Mouse (Mus musculus) heart, postnatal 4 days (tissue): ENCODE data around the gene Rps10. TPM values are rescaled to one million over a fixed set of nuclear protein-coding genes. Genes with fewer than 3 reads are reported as not detected.

ENCODE experiments used
- DNase-seq: peaks from one replicate; pipeline ENCODE4 v3.0.0; 2021
- total RNA-seq, 2 experiments: library from RNA; stranded (reverse); gene quantifications; 2 replicates each; pipeline ENCODE4 v1.2.3; 2021

Rps10 gene
- total RNA-seq, result 100 to 1,000 TPM; 857 to 917 TPM

DNA sequence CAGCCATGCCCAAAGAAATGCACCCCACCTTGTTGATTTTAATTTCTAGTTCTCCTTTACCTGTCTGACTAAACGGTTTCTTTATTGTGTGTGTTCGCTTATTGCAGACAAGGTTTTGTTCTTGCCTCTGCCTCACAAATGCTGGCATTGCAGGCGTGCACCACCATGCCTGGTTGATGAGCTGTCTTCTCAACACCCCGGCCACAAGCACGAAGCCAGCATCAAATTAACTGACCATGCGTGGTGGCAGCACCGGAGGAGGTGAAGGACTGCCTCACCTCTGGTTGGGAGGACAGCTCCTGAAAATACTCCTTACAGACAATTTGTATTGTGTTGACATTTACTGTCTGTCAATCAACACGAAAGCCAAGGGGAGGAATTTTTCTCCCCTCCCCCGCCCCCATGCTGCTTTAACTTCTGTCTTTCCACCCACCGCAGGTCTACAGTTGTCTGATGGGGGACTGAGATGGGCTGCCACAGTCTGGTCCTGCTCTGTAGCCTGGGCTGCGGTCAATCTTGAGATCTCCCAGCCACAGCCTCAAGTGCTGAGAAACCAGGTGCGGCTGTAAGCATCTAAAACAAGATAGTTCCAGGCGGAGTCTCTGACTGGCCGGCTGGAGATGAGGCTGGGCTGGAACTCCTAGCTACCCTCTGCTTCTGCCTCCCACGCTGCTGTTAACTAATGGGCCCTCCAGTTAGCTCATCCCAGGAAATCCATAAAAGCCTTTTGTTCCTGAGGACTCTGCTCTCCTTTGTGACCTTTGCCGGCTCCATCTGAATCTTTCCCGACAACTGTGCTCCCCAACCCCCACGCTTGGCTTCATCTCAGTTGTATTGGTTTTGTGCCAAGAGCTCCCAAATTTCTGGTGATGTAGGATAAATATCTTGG lies at the start of gene Rps10:
TSS of gene Rps10 (minus strand) at position 538 of the 889 bp plus-strand sequence.
- DNase-seq, result no peak

DNA sequence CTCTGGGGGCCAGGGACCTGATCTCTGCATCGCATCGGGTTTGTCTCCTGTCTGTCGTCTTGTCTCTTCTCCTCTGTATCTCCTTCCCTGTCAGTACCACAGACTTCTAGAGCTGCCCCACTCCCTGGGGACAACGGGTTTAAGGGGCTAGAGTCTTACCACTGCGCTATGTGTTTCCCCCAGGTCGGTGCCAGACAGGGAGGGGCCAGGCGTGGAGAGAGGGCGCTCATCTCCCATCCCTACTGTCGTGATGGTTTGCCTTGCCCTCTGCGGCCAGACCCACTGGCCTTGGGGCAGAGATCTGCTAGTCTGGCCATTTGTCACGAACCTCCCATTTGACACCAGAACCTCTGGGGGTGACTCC lies 49.1 kb upstream of the Rps10 start:
- DNase-seq, result no peak

DNA sequence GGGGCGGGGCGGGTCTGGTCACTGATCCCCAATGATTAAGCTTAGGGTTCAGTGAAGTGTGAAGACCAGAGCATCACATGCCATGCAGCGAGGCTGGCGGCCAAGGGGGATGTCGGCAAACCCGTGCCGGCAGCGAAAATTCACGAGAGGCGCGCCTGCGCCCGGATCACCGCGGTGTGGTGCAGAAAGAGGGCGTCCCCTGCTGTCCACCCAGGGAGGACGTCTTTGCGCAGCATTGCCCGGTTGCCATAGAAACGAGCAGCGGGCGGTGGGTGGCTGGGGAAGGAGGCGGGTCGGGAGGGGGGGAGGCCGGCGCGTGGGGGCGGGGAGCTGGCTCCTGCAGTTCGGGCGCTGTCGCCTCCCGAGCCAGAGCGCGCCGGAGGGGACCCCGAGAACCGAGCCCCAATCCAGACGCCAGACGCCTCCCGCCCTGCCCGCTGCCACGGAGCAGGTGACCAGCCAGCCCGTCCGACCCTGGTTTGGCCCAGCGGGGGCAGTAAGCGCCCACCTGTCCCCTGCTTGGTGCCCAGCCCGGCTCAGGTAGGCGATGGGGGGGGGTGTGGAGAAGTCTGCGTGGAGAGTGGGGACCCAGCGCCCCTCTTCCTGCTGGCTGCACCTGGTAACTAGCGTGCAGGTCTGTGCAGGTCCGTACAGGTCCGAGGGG lies 48.5 kb upstream of the Rps10 start:
- DNase-seq, result peak; percentile 58

DNA sequence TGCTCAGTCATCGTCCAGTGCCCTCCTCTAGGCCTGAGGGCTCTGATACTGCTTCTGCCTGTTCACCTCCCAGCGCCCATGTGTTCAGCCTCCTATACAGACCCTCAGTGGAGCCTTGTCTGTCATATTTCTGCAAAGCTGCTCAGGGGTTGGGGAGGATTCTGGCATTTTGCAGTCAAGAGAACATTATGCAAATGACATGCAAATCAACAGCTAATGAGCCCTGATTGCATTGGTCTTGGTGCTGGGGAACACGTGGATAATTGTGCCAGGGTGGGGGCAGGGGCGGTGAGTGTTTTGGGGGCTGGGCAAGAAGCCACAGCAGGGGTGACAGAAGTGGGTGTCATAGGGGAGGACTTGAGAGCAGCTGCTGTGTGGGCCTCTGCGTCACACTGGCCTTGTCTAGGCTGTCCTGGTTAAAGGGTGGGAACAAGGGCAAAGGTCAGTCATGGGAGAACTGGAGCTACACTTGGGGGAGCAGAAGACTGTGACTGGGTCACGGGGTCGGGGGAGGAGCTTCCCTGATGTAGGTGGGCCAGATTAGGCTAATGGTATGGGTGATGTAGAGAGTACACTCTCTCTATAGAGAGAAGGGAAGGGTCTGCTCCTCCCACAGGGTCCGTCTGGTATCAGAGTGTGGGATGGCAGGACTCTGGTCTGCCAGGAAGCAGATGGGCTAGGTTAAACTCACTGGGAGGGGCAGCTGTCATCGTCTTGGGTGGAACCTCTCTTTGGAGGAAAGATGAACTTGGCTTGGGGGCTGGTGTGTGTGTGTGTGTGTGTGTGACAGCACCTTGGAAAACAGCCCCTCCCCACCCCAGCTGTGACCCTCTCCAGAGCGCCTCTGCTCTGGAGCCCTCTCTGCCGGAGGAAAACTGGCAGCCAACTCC lies 42.7 kb upstream of the Rps10 start:
- DNase-seq, result no peak

DNA sequence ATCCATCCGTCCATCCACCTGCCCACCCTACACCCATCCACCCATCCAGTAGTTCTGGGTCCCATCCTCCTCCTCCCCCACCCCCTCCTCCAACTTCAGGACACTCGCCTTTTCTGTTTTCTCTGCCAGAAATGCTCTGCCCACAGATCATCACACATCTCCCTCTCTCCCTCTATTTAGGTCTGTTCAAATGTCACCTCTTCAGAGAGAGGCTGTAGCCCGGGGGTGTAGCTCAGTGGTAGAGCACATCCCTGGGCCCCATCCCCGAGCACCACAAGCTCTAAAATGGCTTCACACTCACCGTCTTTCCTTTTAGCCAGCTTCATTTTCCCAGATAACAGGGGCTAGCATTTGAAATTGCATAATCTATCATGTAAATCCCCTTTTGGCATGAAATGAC lies 41.3 kb upstream of the Rps10 start:
- no peak for DNase-seq

DNA sequence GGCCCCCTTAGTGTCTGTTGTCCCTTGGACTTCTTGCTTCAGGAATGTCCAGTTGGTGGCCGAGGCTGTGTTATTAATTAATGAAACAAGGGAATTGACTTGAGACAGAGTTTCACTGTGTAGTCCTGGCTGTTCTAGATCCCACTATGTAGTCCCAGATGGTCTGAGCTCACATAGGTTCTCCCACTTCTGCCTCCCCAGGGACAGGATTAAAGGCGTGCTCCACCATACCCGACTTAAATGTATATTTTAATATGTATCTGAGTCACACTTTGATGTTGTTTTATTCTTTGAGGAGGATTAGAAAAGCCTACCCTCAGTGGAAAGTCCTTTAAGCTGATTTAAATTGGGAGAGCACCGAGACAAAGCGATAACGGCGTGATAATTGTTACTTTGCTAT lies 39.8 kb upstream of the Rps10 start:
- DNase-seq, result no peak

DNA sequence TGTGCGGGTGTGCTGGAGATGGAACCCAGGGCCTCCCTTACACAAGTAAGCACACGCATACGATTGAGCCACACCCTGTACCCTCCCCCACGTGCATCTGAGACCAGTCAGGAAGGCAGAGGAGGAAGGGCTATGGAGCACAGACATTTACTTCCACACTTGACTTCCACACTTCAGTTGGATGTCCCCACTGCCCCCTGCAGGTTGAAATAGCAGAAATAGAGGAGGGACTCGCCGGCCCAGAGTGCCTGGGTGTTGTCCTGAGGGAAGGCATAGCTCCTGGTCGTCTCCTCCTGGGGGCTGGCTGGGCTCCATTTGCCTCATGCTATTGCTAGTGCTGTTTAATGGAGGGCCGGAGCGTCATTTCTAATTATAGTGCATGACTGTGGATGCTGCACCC lies 39.0 kb upstream of the Rps10 start:
- DNase-seq, result peak; percentile 30

DNA sequence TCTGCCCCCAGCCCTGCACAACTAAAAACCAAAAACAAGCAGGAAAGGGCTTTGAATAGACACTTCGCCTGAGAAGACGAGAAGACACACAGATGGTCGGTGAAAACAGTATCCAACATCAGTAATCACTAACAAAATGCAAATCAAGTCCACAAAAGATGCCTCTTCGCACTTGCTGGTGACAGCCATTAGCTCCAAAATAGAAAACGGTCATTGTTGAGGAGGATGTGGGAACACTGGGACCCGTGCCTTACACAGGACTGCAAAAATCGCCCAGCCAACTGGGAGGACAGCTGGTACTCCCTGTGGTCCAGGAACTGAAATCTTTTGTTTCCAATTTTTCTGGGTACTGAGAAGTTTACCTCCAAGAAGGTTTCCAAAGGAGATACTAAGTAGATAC lies 37.5 kb upstream of the Rps10 start:
- no peak for DNase-seq

DNA sequence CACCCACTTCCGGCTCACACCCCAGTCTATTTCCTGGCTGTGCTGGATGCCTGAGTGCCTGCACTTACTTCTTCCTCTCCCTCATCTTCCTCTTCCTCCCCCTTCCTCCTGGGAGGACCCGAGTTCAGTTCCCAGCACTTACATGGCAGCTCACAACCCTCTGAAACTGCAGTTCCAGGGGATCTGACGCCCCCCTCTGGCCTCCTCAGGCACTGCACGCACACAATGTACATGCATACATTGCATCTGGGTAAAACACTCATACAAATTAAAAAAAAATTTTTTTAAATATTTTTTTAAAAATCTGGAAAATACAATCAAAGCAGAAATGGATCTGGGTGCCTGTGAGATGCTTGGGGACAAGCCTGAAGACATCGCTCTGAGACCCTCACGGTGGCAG lies 35.3 kb upstream of the Rps10 start:
- no peak for DNase-seq

DNA sequence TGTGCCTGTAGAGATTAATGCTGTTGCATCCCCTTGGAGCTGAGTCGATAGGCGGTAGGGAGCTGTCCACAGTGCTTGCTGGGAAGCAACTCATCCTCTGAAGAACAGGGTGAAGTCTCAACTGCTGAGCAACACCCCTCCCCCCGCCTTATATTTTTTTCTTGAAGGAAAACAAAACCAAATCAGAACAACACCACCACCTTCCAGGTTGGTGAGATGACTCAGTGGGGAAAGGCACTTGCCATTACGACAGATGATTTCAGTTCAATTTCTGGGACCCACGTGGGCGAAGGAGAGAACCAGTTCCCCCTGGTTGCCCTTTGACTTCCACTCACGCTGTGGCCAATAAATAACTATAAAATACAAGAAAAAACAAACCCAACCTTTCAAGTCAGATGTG lies 22.3 kb upstream of the Rps10 start:
- DNase-seq, result no peak

DNA sequence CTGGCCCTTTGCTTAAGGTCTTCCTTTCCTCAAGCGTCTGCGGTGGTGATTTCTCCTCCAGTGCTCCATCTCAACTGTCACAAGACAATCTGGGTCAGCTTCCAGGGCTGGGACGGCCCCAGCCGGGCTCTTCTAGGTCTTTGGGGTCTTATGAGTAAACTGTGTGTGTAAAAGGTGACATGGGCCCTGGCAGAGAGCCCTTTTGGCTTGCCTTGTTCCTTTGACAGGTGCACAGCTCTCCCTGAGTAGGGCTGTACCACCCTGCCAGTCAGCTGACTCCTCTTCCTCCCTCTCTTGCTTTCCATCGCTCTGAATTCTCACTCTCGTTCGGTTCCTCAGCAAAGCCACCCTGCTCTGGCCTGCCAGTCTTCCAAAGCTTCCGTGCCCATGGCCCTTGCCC lies 20.7 kb upstream of the Rps10 start:
- DNase-seq, result no peak

DNA sequence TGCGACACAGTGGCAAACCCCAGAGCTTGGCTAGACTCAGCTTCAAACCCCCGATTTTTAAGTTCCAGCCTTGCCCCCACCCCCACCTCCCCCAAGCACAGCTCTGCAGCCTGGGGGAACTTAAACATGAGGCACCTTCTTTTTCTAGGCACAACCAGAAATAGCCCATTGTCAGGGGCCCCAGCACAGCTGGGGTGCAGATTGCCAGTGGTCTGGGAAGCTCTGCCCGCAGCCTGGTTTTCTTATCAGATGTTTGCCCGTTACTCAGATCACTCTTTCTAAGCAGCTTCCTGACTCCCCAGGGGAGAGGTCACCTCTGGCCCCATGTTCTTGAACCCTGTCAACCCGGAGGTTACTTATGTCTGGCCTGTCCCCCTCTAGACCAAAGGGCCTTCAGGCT lies 19.9 kb upstream of the Rps10 start:
- no peak for DNase-seq

DNA sequence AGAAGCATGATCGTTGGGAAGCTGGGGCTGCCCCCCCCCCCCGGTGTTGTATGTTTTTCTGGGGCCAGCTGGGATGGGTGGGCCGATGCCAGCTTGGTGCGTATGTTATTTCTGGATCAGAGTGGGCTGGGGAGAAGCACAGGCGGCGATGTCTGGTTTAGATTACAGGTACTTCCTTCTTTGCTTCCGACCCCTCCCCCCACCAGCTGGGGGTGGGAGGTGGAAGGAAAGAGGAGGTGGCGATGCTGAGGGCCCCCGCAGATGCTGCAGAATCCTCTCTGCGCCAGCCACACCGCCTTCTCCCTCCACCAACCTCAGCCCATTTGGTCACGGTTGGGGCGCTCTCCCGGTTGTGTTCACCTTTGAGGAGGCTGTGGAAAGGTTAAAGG lies 19.5 kb upstream of the Rps10 start:
- DNase-seq, result no peak

DNA sequence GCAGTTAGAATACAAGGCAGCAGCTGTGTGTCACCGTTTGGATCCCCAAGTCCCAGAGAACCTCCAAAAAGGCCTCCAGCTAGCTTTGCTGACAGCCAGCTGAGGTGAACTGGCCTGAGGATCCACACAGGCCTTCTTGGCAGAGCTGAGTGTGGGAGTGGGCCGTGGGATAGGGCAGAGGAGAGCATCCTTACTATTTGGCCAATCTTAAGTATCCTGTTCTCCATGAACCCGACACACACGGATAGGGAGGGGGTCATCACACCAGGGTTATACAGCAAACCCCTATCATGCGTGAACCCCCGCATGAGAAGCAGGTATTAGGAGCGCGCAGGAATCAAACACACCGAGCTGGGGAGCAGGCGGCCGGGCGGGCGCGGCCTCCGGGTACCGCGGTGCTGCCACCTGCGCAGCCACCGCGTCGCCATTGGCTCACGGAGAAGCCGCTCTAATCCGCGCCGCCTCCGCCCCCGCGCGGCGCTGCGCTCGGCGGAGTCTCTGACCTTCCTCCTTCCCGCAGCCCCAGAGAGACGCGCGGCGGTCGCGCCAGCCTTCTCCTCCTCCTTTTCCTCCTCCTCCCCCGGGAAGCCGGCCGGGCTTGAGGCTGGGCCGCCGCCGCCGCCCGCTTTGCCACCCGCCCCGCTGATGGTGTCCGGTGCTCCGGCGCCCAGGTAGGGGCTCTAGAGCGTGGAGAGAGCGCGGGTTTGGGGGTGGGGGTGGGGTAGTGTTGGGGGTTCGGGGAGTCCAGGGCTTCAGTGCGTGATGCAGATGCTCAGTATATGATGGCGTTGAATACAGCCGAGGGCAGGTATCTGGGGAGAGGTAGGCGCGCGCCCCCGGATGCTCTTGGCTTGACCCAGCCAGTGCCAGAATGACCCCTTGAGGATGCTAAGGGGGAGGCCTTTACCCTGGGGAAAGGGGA lies 18.9 kb upstream of the Rps10 start, which contains the start of gene Pacsin1:
TSS of gene Pacsin1 (plus strand) at position 421 of the 922 bp plus-strand sequence.
- no peak for DNase-seq

DNA sequence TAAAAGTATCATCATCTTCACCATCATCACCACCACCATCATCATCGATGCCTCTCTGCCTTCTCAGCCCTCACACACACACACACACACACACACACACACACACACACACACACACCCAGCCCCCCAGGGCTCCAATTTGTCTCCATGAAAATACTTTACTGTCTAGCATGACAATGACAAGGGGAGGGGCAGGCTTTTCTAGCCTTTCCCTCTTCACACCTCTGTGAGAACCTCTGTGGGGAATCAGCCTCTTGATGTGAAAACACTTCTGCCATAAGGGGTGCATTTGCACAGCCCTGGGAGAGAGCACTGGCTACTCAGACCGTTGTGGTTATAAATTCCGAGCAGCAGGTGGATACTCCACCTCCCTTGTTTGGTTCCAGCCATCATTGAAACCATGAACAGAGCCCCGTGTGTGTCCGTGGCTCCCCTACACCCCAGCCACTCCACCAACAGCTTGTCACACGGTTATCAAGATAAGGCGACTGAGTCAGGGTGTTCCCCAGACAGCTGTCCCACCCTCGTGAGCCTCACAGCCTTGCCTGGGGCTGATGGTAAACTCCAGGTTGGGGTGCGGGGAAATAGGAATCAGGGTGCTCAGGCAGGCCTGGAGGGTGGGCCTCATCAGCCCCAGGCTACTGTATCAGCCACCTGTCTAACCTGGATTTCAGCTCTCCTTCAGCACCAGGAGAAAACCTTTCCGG lies 16.9 kb upstream of the Rps10 start:
- no peak for DNase-seq

DNA sequence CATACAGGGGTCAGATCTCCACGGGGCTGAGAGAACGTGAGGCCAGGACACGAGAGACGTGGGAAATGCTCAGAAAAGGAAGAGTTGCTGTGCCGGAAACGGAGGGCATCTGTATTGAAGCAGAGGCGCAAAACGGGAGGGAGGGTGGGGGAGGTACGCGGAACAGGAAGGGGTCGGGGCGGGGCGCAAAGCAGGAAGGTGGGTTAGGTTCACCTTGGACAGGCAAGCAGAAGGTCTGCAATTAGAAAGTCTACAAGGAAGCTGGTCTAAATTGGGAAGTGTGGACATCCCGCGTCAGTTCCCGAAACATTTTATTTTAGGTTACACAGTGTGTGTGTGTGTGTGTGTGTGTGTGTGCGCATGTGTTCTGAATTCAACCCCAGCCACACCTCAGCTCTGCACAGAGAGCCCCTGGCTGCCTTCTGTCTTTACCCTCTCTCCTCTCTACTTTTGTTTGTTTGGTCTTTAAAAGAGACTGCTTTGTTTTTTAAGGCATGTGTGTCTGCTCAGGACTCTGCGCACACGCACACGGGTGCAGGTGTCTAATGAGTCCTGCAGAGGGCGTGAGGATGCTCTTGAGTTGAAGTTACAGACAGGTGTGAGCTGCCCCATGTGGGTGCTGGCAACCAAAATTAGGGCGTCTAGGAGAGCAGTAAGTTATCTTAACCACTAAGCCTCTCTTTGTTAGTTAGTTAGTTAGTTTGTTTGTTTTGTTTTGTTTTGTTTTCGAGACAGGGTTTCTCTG lies 15.7 kb upstream of the Rps10 start:
- DNase-seq, result no peak

DNA sequence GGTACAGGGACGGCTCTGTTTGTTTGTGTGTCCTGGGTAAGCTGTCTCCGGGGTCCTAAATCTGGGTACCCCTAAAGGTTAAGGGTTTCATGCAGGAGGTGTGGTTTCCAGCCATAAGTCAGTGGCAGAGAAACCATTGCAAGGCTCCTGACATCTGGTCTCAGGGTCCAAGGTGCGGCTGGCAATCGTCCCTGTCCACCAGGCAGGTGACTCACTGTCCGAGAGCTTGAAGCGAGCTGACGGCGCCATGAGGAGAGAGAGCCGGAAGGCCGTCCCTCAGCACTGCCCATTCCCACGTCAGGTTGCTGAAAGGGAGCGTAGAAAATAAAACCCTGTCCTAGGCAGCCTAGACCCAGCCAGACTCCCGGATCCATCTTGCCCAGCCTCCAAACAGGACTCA lies 14.1 kb upstream of the Rps10 start:
- DNase-seq, result no peak

DNA sequence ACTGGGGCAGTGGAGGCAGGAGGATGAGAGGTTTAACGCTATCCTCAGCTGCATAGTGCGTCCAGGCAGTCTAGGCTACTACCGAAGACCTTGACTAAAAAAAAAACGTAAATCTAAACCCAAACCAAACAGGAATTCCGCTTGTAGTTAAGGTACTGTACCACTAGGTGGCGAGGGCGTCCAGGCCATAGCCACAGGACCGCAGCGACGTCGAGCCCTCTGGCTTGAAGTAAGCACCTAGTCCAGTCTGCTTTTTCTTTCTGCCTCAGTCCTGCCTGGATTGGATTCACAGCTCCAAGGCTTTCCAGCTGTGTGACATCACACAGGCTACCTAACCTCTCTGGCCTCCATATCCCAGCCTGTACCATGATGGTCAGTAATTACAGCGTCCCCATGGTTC lies 13.7 kb upstream of the Rps10 start:
- peak; percentile 60 for DNase-seq

DNA sequence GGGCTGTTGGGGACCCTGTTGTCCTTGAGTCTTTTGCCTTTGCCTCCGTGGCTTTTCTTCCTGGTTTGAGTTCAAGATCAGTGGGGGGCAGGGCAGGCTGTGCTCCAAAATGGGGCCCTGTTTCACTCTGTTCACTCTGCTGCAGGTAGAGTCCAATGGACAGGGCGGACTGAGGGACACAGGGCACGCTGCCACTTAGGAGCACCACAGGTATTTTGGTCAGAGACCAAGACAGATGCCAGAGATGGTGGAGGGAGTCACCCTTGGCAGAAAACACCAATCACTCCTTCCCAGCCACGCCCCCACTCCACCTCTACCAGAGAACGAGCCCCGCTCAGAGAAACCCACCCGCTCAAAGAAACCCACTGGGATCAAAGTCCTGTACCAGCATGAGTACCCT lies 9.3 kb upstream of the Rps10 start:
- DNase-seq, result no peak

DNA sequence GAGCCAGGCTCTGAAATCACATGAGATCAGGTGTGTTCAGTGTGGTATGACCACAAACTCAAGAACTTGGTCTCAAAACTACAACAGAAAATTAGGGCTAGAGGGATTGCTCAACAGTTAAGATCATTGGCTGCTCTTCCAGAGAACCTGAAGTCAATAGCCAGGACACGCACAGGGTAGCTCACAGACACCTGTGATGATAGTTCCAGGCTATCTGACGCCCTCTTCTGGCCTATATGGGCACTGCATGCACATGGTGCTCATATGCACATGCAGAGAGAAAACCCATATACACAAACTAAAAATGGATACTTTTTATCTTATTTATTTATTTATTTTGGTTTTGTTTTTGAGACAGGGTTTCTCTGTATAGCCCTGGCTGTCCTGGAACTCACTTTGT lies 8.1 kb upstream of the Rps10 start:
- DNase-seq, result no peak

DNA sequence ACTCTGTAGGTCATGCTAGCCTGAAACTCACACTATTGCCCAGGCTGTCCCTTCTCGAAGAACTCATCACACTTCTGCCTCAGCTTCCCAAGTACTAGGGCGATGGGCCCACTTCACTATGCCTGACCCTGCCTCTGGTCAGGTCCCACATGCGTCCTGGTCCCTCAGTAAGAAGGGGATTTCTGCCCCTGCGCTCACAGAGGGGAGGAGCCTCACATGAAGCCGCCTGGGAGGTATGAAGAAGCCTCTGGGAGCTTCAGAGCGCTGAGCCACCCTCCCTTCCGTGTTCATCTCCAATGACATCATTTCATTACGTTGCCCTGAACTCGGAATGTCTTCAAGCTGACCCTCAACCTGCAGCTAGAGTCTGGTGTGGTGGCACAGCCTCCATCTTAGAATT lies 7.3 kb upstream of the Rps10 start:
- no peak for DNase-seq
